Mouse (Mus musculus) thymus, adult 2 months (tissue): Measurements from ENCODE around the gene Naxd.

Experiments
- CTCF ChIP-seq: fragments of 200-500 bp; IDR thresholded peaks from 2 replicates; pipeline ENCODE4 v1.5.1; 2012; ENCODE audit warnings: mild to moderate bottlenecking, control low read depth, low read length, moderate library complexity, borderline replicate concordance; ENCODE audit not compliant: control insufficient read depth, poor library complexity, insufficient read depth; ENCODE audit errors: extremely low read depth
- POLR2A ChIP-seq: fragments of 200-500 bp; IDR thresholded peaks from 2 replicates; pipeline ENCODE4 v1.6.1; 2012; ENCODE audit warnings: mild to moderate bottlenecking, low read length, control low read depth, moderate library complexity; ENCODE audit not compliant: control insufficient read depth, poor library complexity, insufficient read depth; ENCODE audit errors: extremely low read depth

DNA sequence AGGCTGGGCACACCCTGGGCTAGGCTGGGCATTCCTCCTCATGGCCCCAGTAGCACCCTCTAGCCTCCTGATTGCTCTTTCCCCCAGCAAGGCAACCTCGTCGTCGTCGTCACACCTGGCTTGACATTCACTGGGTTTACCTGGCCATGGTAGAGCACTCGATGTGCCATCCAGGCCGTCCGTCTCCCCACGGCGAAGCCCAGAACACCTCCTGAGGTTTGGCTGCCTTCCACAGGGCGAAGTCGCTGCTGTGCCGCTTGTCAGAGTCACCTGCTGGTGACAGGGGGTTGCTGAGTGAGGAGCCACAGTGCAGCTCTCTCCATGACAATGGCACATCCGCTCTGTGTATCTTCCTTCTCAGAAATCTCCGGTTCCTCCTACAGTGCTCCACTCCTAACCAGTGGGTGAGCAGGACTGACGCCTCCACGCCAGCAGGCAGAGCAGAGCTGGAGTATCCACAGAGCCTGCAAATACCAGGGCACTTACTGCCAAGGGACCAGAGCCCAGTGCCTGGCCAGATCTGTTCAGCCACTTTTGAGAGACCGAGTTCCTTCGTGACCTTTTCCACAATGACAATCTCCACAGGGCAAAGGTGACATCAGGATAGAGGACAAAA lies 33.0 kb downstream of the Naxd start:
- TF ChIP-seq POLR2A (0 out of 2 replicates have a peak, but pooled peaks have one; percentile 2), CTCF (no peak)
